Mouse (Mus musculus): Measurements from ENCODE around the gene Dedd. TPM values are rescaled to one million over a fixed set of nuclear protein-coding genes. Genes with fewer than 3 reads are reported as not detected.

Gene Dedd
- 48.8 and 54.1 TPM in 2 replicates for polyA plus RNA-seq (2014; fragmentation: Nextera tagmentation; extraction: Ambion mirVana)

GRCm38 (mm10) chr1:171328839-171329432 is at the start of gene Dedd:
Gene Dedd, plus strand, starts transcription at chr1:171329145.
- peaks cover 16% of the 10 kb centered on the region; the same call in 1 of the 2 replicates for H3K4me1 ChIP-seq (ENCODE audit: control insufficient read depth, insufficient read depth, low read length)
- WGBS, result under 1% methylated on average over 45 of the region's 48 CpGs
- H3K27ac ChIP-seq (ENCODE audit: low read length), result peak within 1 kb of the TSS; percentile 99
- peak within 1 kb of the TSS; percentile 90 for H3K9ac ChIP-seq (replicated peaks; ENCODE audit: low read depth, low read length)
- peak within 1 kb of the TSS; percentile 74 for H3K4me3 ChIP-seq (ENCODE audit: low read depth, low read length)
- H3K36me3 ChIP-seq (ENCODE audit: control insufficient read depth, insufficient read depth, low read length), result no peaks in the 10 kb centered on the region
- no peaks in the 10 kb centered on the region for H3K27me3 ChIP-seq (ENCODE audit: control insufficient read depth, insufficient read depth, low read length)
- H3K4me2 ChIP-seq (replicated peaks; ENCODE audit: low read depth, low read length), result peak within 1 kb of the TSS; percentile 72
- no peaks in the 10 kb centered on the region for H3K9me3 ChIP-seq (ENCODE audit: control insufficient read depth, low read depth, low read length)
- peak; percentile 89 for ATAC-seq (ENCODE audit: insufficient number of reproducible peaks, insufficient read depth, low FRiP score, low read depth)

GRCm38 (mm10) chr1:171279721-171280120 is 49.2 kb upstream of the Dedd start:
- Histone ChIP-seq H3K9ac (replicated peaks; ENCODE audit: low read depth, low read length) (peak overlapping the region; percentile 54; the same call in 1 of the 2 replicates), H3K27ac (ENCODE audit: low read length) (no peak overlapping the region), H3K27me3 (ENCODE audit: control insufficient read depth, insufficient read depth, low read length) (no peaks in the 10 kb centered on the region), H3K9me3 (ENCODE audit: control insufficient read depth, low read depth, low read length) (no peaks in the 10 kb centered on the region), H3K4me2 (replicated peaks; ENCODE audit: low read depth, low read length) (peak overlapping the region; percentile 78), H3K4me1 (ENCODE audit: control insufficient read depth, insufficient read depth, low read length) (peaks cover 15% of the 10 kb centered on the region), H3K4me3 (ENCODE audit: low read depth, low read length) (peak overlapping the region; percentile 45), H3K36me3 (ENCODE audit: control insufficient read depth, insufficient read depth, low read length) (peaks cover 62% of the 10 kb centered on the region)
- WGBS, result 59% methylated on average over 5 of the region's 5 CpGs
- ATAC-seq (ENCODE audit: insufficient number of reproducible peaks, insufficient read depth, low FRiP score, low read depth), result no peak

- H3K9me3 ChIP-seq (ENCODE audit: control insufficient read depth, low read depth, low read length), result no peaks in the 10 kb centered on the region
- H3K4me3 ChIP-seq (ENCODE audit: low read depth, low read length), result peak overlapping the region; percentile 45
- peak overlapping the region; percentile 54 for H3K9ac ChIP-seq (replicated peaks; ENCODE audit: low read depth, low read length)
- peak overlapping the region; percentile 49; the same call in 1 of the 2 replicates for H3K27ac ChIP-seq (ENCODE audit: low read length)
- H3K36me3 ChIP-seq (ENCODE audit: control insufficient read depth, insufficient read depth, low read length), result peaks cover 63% of the 10 kb centered on the region
- H3K4me2 ChIP-seq (replicated peaks; ENCODE audit: low read depth, low read length), result peak overlapping the region; percentile 78
- peak; percentile 10; the same call in 1 of the 2 replicates for ATAC-seq (ENCODE audit: insufficient number of reproducible peaks, insufficient read depth, low FRiP score, low read depth)
- no peaks in the 10 kb centered on the region for H3K27me3 ChIP-seq (ENCODE audit: control insufficient read depth, insufficient read depth, low read length)
- under 1% methylated on average over 25 of the region's 25 CpGs for WGBS
- H3K4me1 ChIP-seq (ENCODE audit: control insufficient read depth, insufficient read depth, low read length), result peaks cover 15% of the 10 kb centered on the region
Measured at GRCm38 (mm10) chr1:171280250-171280915, 48.6 kb upstream of the Dedd start.

GRCm38 (mm10) chr1:171280916-171281527 is 47.9 kb upstream of the Dedd start, which contains the start of gene Ppox:
Gene Ppox, minus strand, starts transcription at chr1:171281186.
- Histone ChIP-seq H3K27me3 (ENCODE audit: control insufficient read depth, insufficient read depth, low read length) (no peaks in the 10 kb centered on the region), H3K4me3 (ENCODE audit: low read depth, low read length) (peak within 1 kb of the TSS; percentile 45), H3K4me2 (replicated peaks; ENCODE audit: low read depth, low read length) (peak within 1 kb of the TSS; percentile 78), H3K9me3 (ENCODE audit: control insufficient read depth, low read depth, low read length) (no peaks in the 10 kb centered on the region), H3K9ac (replicated peaks; ENCODE audit: low read depth, low read length) (peak within 1 kb of the TSS; percentile 54), H3K27ac (ENCODE audit: low read length) (peak within 1 kb of the TSS; percentile 76), H3K36me3 (ENCODE audit: control insufficient read depth, insufficient read depth, low read length) (peaks cover 60% of the 10 kb centered on the region), H3K4me1 (ENCODE audit: control insufficient read depth, insufficient read depth, low read length) (peaks cover 16% of the 10 kb centered on the region)
- under 1% methylated on average over 26 of the region's 26 CpGs for WGBS
- ATAC-seq (ENCODE audit: insufficient number of reproducible peaks, insufficient read depth, low FRiP score, low read depth), result peak; percentile 99

DNA sequence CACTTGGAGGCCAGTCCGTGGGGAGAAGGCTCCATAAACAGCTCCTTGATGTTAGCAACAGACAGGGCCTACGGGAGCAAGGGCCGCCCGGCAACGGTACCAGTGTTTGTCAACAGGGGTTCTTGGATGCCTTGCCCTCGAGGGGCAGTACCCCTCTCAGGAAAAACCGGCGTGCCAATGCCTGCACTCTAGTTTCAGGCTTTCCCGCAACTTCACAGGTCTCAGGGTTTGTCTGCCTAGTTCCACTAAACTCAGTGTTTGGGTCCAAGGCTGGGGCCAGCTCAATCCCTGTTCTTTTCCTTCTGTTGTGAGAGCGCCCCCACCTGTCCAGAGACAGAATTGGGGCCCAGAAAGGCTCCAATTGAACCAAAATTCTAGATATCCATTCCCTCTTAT is 47.4 kb upstream of the Dedd start:
- Histone ChIP-seq H3K36me3 (ENCODE audit: control insufficient read depth, insufficient read depth, low read length) (peaks cover 55% of the 10 kb centered on the region), H3K9ac (replicated peaks; ENCODE audit: low read depth, low read length) (peak overlapping the region; percentile 34; the same call in 1 of the 2 replicates), H3K27me3 (ENCODE audit: control insufficient read depth, insufficient read depth, low read length) (no peaks in the 10 kb centered on the region), H3K27ac (ENCODE audit: low read length) (peak overlapping the region; percentile 76), H3K4me1 (ENCODE audit: control insufficient read depth, insufficient read depth, low read length) (peaks cover 21% of the 10 kb centered on the region), H3K9me3 (ENCODE audit: control insufficient read depth, low read depth, low read length) (no peaks in the 10 kb centered on the region), H3K4me2 (replicated peaks; ENCODE audit: low read depth, low read length) (peak overlapping the region; percentile 62), H3K4me3 (ENCODE audit: low read depth, low read length) (peak overlapping the region; percentile 45)
- whole genome bisulfite sequencing, result 2% methylated on average over 10 of the region's 10 CpGs
- ATAC-seq (ENCODE audit: insufficient number of reproducible peaks, insufficient read depth, low FRiP score, low read depth), result peak; percentile 21

DNA sequence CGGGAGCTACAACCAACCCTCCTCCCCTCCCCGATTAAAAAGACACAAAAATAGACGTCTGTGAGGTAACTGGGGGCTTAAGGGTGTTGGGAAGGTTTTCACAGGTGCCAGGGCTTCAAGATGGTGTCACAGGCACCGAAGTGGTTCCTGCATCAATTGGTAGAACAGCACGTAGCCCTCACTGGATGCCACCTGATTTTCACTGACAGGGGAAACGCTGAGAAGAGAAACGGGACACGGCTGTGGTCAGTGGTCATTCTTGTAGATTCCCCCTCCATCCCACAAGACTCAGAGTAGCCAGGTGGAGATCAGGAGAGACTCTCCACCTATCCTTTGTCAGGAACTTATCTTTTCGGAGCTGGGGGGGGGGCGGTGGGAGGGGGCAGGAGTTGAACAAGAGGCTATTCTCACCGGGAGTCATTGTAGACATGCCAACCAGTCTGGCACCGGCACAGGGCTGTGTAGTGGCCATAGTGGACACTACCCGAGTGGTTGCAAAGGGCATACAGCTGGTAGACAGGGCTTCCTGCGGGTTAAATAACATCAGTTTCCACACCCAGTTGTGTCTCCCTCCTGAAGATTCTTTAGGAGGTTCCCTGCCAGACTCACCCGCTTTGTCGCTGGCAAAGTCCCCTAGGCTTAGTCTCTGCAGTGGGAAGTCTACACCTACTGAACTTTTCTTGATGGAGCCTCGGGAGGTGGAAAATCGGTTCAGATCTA is 46.7 kb upstream of the Dedd start:
- no peak overlapping the region for H3K9ac ChIP-seq (replicated peaks; ENCODE audit: low read depth, low read length)
- 77% methylated on average over 18 of the region's 18 CpGs for WGBS
- H3K36me3 ChIP-seq (ENCODE audit: control insufficient read depth, insufficient read depth, low read length), result peaks cover 48% of the 10 kb centered on the region
- peak overlapping the region; percentile 45; the same call in 1 of the 2 replicates for H3K4me3 ChIP-seq (ENCODE audit: low read depth, low read length)
- no peaks in the 10 kb centered on the region for H3K9me3 ChIP-seq (ENCODE audit: control insufficient read depth, low read depth, low read length)
- H3K4me1 ChIP-seq (ENCODE audit: control insufficient read depth, insufficient read depth, low read length), result peaks cover 24% of the 10 kb centered on the region
- ATAC-seq (ENCODE audit: insufficient number of reproducible peaks, insufficient read depth, low FRiP score, low read depth), result no peak
- H3K27ac ChIP-seq (ENCODE audit: low read length), result no peak overlapping the region
- H3K27me3 ChIP-seq (ENCODE audit: control insufficient read depth, insufficient read depth, low read length), result no peaks in the 10 kb centered on the region
- H3K4me2 ChIP-seq (replicated peaks; ENCODE audit: low read depth, low read length), result peak overlapping the region; percentile 62; the same call in 1 of the 2 replicates

DNA sequence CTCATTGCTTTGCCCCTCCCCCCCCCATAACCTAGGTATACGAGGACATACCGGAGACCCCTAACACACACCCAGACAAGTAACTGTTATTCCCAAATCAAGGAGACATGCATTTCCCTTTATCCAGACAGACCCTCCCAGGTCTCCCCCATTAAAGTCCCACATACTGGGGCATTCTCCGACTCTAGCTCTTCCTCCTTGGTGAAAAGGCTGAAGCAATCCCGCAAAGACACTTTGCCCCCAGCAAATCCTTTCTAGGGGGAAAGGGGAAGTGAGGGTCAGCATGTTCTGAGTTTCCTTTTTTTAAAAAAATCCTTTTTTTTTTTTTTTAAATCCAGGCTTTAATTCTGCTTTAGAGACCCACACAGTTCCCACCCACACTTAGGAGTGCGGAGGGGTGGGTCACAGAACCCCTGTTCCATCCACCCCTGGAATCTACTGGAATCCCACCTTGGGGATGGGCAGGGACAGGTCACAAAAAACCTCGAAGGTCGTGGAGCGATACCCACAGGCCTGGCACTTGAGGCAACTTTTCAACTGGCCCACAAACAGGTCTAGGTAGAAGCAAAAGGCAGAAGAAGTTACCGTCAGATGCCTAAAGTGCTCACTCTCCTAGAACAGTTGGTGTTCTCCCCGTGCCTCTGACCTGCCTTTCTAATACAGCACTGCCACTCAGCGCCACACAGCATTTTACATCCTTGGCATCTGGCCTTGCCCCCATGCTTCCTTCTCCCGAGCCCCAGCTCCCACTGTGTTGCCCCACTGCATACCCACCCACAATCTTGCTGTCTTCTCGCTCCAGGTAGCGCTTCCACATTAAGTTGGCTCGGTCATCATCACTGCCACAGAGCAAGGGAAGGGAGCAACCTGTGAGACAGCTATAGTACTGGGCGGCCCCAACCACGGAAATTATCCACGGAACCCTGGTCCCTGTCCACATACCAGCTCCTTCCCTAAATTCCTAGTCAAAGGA is 45.5 kb upstream of the Dedd start:
- ATAC-seq (ENCODE audit: insufficient number of reproducible peaks, insufficient read depth, low FRiP score, low read depth), result no peak
- 91% methylated on average over 18 of the region's 18 CpGs for WGBS
- Histone ChIP-seq H3K36me3 (ENCODE audit: control insufficient read depth, insufficient read depth, low read length) (peaks cover 38% of the 10 kb centered on the region), H3K27ac (ENCODE audit: low read length) (no peak overlapping the region), H3K4me3 (ENCODE audit: low read depth, low read length) (no peak overlapping the region), H3K9ac (replicated peaks; ENCODE audit: low read depth, low read length) (no peak overlapping the region), H3K27me3 (ENCODE audit: control insufficient read depth, insufficient read depth, low read length) (no peaks in the 10 kb centered on the region), H3K4me1 (ENCODE audit: control insufficient read depth, insufficient read depth, low read length) (peaks cover 28% of the 10 kb centered on the region), H3K4me2 (replicated peaks; ENCODE audit: low read depth, low read length) (no peak overlapping the region), H3K9me3 (ENCODE audit: control insufficient read depth, low read depth, low read length) (no peaks in the 10 kb centered on the region)
